Mouse (Mus musculus) heart, embryonic 14.5 days (tissue): ENCODE data around the gene Arhgap18. TPM values are rescaled to one million over a fixed set of nuclear protein-coding genes. Genes with fewer than 3 reads are reported as not detected.
A peak's percentile ranks its signal among the peaks of the same experiment; 100 is the strongest.

Experiments used
- ATAC-seq: fragments of 200-750 bp; cut with Nextera tagmentation; 2 replicates; pipeline ENCODE4 v1.8.0; 2017; ENCODE audit warnings: low read depth, moderate TSS enrichment; ENCODE audit not compliant: insufficient number of reproducible peaks, insufficient read depth, low FRiP score
- H3K27ac ChIP-seq, 2 experiments: fragments of 200-500 bp in 1 of 2; fragments of 300-500 bp in 1 of 2; sonication (generic) in 1 of 2; replicated peaks in 1 of 2; 2 replicates each; pipeline ENCODE4 v1.5.1; 2012 to 2014; ENCODE audit warnings: low read depth in 2 of 2, low read length in 2 of 2, control low read depth in 1 of 2, mild to moderate bottlenecking in 1 of 2, mixed read lengths in 1 of 2; ENCODE audit not compliant: control insufficient read depth in 1 of 2, insufficient read depth in 1 of 2
- H3K27me3 ChIP-seq: fragments of 300-500 bp; sonication (generic); 2 replicates; pipeline ENCODE4 v1.6.1; 2014; ENCODE audit warnings: mild to moderate bottlenecking, low read length, control low read depth; ENCODE audit not compliant: control insufficient read depth, insufficient read depth
- H3K36me3 ChIP-seq: fragments of 300-500 bp; sonication (generic); 2 replicates; pipeline ENCODE4 v1.6.1; 2014; ENCODE audit warnings: mild to moderate bottlenecking, control low read depth, low read length, mixed read lengths; ENCODE audit not compliant: control insufficient read depth, insufficient read depth
- H3K4me1 ChIP-seq, 2 experiments: fragments of 200-500 bp in 1 of 2; fragments of 300-500 bp in 1 of 2; sonication (generic) in 1 of 2; 2 replicates each; pipeline ENCODE4 v1.6.1; 2012 to 2014; ENCODE audit warnings: low read length in 2 of 2, control low read depth in 1 of 2, mixed read lengths in 1 of 2; ENCODE audit not compliant: control insufficient read depth in 2 of 2, insufficient read depth in 2 of 2
- H3K4me2 ChIP-seq: fragments of 300-500 bp; sonication (generic); 2 replicates; pipeline ENCODE4 v1.6.1; 2014; ENCODE audit warnings: mild to moderate bottlenecking, low read length
- H3K4me3 ChIP-seq, 2 experiments: fragments of 200-500 bp in 1 of 2; fragments of 300-500 bp in 1 of 2; sonication (generic) in 1 of 2; 2 replicates each; pipeline ENCODE4 v1.5.1; 2012 to 2014; ENCODE audit warnings: low read length in 2 of 2, mild to moderate bottlenecking in 2 of 2, control low read depth in 1 of 2, low read depth in 1 of 2, moderate library complexity in 1 of 2; ENCODE audit not compliant: control insufficient read depth in 1 of 2, insufficient read depth in 1 of 2
- H3K9ac ChIP-seq: fragments of 300-500 bp; sonication (generic); 2 replicates; pipeline ENCODE4 v1.6.1; 2014; ENCODE audit warnings: mild to moderate bottlenecking, low read length
- H3K9me3 ChIP-seq: fragments of 300-500 bp; sonication (generic); 2 replicates; pipeline ENCODE4 v1.6.1; 2016; ENCODE audit warnings: low read length, control low read depth; ENCODE audit not compliant: control insufficient read depth
- WGBS: fragments of 180-500 bp; shearing (Covaris S2); extraction: QIAGEN DNeasy Blood & Tissue Kit; methylation state at CpG from one replicate; pipeline ENCODE4 v1.1.7; 2014; 5-methylcytosine and 5-hydroxymethylcytosine counted together
- polyA plus RNA-seq: library from polyadenylated mRNA; unstranded; fragments of >200 nt; fragmentation: Nextera tagmentation; extraction: Ambion mirVana; gene quantifications from 2 replicates; pipeline ENCODE4 v1.2.1, GENCODE M21; 2014

Gene Arhgap18
- polyA plus RNA-seq, 1 experiment from 2014 or later = 44.9 TPM

- Histone ChIP-seq H3K36me3 (no peaks in the 10 kb centered on the region), H3K4me2 (peak overlapping the region; percentile 14; the same call in 1 of the 2 replicates), H3K9me3 (no peaks in the 10 kb centered on the region), H3K9ac (no peak overlapping the region), H3K4me1 (peaks cover 14 to 28% of the 10 kb centered on the region in 2 experiments), H3K27ac (peak overlapping the region; percentile 79 to 81), H3K4me3 (no peak overlapping the region), H3K27me3 (no peaks in the 10 kb centered on the region)
- ATAC-seq = peak; percentile 84
- 27% methylated on average over 5 of the region's 5 CpGs for WGBS
Observed at GRCm38 (mm10) chr10:26799562-26800051, 46.4 kb downstream of the Arhgap18 start.

- no peak overlapping the region for H3K9ac ChIP-seq
- no peak overlapping the region for H3K4me3 ChIP-seq
- ATAC-seq = no peak
- no peaks in the 10 kb centered on the region for H3K27me3 ChIP-seq
- H3K4me2 ChIP-seq = no peak overlapping the region
- H3K4me1 ChIP-seq = peaks cover 5 to 7% of the 10 kb centered on the region in 2 experiments; a peak in 2 of 4 replicates
- no peak overlapping the region for H3K27ac ChIP-seq
- H3K9me3 ChIP-seq = no peaks in the 10 kb centered on the region
- no peaks in the 10 kb centered on the region for H3K36me3 ChIP-seq
- 57% methylated on average over 5 of the region's 5 CpGs for WGBS
Observed at GRCm38 (mm10) chr10:26804351-26804983, 51.2 kb downstream of the Arhgap18 start.

- peaks cover 0 to 3% of the 10 kb centered on the region in 2 experiments; a peak in 1 of 4 replicates for H3K4me1 ChIP-seq
- H3K36me3 ChIP-seq = no peaks in the 10 kb centered on the region
- no peak overlapping the region for H3K4me3 ChIP-seq
- H3K4me2 ChIP-seq = no peak overlapping the region
- H3K9ac ChIP-seq = no peak overlapping the region
- no peaks in the 10 kb centered on the region for H3K9me3 ChIP-seq
- ATAC-seq = no peak
- no peak overlapping the region for H3K27ac ChIP-seq
- H3K27me3 ChIP-seq = no peaks in the 10 kb centered on the region
- WGBS = 89% methylated on average over 1 of the region's 1 CpGs
Observed at GRCm38 (mm10) chr10:26805007-26805406, 51.8 kb downstream of the Arhgap18 start.

- Histone ChIP-seq H3K9me3 (no peaks in the 10 kb centered on the region), H3K4me3 (no peak overlapping the region), H3K27me3 (no peaks in the 10 kb centered on the region), H3K27ac (no peak overlapping the region), H3K9ac (no peak overlapping the region), H3K4me2 (no peak overlapping the region), H3K36me3 (no peaks in the 10 kb centered on the region), H3K4me1 (peaks cover 3 to 9% of the 10 kb centered on the region in 2 experiments; a peak in 2 of 4 replicates)
- WGBS = 72% methylated on average over 3 of the region's 3 CpGs
- ATAC-seq = no peak
Observed at GRCm38 (mm10) chr10:26806092-26806491, 52.9 kb downstream of the Arhgap18 start.

DNA sequence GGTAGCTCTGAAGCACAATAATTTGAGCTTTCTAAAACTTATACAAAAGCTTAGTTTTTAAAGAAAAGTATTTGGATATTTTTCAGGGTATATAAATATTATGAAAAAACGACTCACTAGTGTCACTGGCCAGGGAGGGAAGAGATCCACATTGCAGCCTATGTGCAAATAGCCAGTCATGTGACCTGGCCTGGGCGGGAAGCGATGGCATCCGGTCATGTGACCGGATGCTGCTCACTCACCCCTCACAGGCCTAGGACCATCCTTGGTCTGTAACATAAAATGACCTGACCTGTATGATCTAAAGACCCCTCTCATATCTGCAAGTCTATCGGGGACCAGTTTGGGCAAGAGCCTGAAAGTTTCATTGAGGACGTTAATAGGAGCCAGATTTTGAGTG is 56.8 kb downstream of the Arhgap18 start:
- ATAC-seq = no peak
- WGBS = 89% methylated on average over 7 of the region's 7 CpGs
- Histone ChIP-seq H3K36me3 (no peaks in the 10 kb centered on the region), H3K9me3 (no peaks in the 10 kb centered on the region), H3K4me3 (no peak overlapping the region), H3K9ac (no peak overlapping the region), H3K27me3 (no peaks in the 10 kb centered on the region), H3K4me2 (no peak overlapping the region), H3K27ac (0 out of 4 replicates have a peak overlapping the region, but pooled peaks of 1 of the 2 experiments have one; percentile 41), H3K4me1 (peaks cover 3 to 11% of the 10 kb centered on the region in 2 experiments; a peak in 3 of 4 replicates)

GRCm38 (mm10) chr10:26810810-26811209 is 57.6 kb downstream of the Arhgap18 start:
- H3K27me3 ChIP-seq = no peaks in the 10 kb centered on the region
- H3K4me3 ChIP-seq = no peak overlapping the region
- H3K4me1 ChIP-seq = peaks cover 3 to 11% of the 10 kb centered on the region in 2 experiments; a peak in 3 of 4 replicates
- ATAC-seq = no peak
- WGBS = 38% methylated on average over 5 of the region's 5 CpGs
- no peaks in the 10 kb centered on the region for H3K36me3 ChIP-seq
- no peak overlapping the region for H3K9ac ChIP-seq
- H3K9me3 ChIP-seq = no peaks in the 10 kb centered on the region
- H3K4me2 ChIP-seq = no peak overlapping the region
- H3K27ac ChIP-seq = peak overlapping the region in 1 of 2 experiments; percentile 41; a peak in 1 of 4 replicates

DNA sequence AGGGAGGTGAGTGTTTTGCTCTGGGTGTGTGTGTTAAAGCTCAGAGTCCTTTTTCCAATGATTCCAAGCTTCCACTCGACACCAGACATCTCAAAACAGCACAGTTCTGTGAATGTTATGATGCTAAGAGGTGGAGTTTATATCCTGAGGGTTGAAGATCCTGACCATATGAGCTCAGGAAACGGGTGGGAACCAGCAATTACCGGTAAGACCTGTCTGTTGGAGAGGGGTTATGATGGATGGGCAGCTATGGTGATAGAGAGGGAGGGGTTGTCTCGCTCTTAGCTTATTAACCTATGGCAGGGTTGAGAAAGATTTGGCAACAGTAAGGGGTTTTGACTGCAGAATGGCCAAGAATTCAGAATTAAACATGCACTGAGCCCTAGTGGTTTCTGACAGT is 58.1 kb downstream of the Arhgap18 start:
- ATAC-seq = no peak
- WGBS = 64% methylated on average over 4 of the region's 4 CpGs
- no peaks in the 10 kb centered on the region for H3K36me3 ChIP-seq
- H3K4me2 ChIP-seq = no peak overlapping the region
- no peaks in the 10 kb centered on the region for H3K9me3 ChIP-seq
- no peak overlapping the region for H3K4me3 ChIP-seq
- no peak overlapping the region for H3K27ac ChIP-seq
- no peak overlapping the region for H3K9ac ChIP-seq
- peaks cover 3 to 11% of the 10 kb centered on the region in 2 experiments; a peak in 3 of 4 replicates for H3K4me1 ChIP-seq
- no peaks in the 10 kb centered on the region for H3K27me3 ChIP-seq
